7 mouse cellular contexts compared by ENCODE assay signal in the genomic region with DNA sequence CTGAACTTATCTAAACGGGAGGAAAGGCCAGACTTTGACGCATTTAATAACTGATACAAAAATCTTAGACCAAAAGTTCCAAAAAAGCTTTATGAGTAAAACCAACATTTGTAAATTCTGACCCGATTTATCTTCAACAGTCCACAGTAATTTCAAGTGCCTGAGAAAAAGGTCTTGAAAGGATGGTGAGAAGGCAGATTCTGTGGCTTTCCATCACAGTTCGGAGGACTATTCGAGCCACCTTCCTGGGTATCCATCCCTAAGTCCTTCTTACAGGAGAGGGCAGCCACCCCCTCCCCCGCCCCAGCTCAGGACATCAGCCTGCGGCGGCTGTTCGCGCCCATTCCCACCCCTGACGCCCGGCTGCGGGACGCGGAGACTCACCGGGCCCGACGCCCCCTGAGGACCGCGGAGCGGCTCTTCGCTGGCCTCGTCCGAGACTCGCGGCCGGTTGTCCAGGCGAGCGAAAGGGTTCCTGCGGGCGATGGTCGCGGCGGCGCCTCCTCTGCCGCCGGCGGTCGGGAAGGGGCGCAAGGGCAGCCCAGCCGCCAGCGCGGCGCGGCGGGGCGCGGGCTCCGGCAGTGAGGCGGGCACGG. TPM values are rescaled to one million over a fixed set of nuclear protein-coding genes. Genes with fewer than 3 reads are reported as not detected.
DNase-seq lines count a peak whose midpoint lies in the region; ATAC-seq and TF ChIP-seq lines count a peak whose summit lies in the region.

No protein-coding gene starts in this region.

- no peak for TF ChIP-seq POLR2A in testis, adult 2 months (IDR thresholded peaks at IDR 0.05; ENCODE audit: control insufficient read depth, low read depth, low read length)

- H3K9ac ChIP-seq in forebrain, embryonic 13.5 days: peak overlapping the region; percentile 94
- H3K9ac ChIP-seq in liver, embryonic 13.5 days: peak overlapping the region; percentile 99

- H3K27me3 ChIP-seq in testis, adult 2 months (ENCODE audit: control insufficient read depth, insufficient read depth, low read length): no peaks in the 10 kb centered on the region
- H3K27me3 ChIP-seq in forebrain, embryonic 13.5 days: no peaks in the 10 kb centered on the region
- no peaks in the 10 kb centered on the region for H3K27me3 ChIP-seq in liver, embryonic 13.5 days

- no peaks in the 10 kb centered on the region; the same call in 1 of the 2 replicates for H3K4me1 ChIP-seq in testis, adult 2 months (ENCODE audit: control insufficient read depth, insufficient read depth, low read length)
- H3K4me1 ChIP-seq in forebrain, embryonic 13.5 days: peaks cover 29% of the 10 kb centered on the region
- H3K4me1 ChIP-seq in liver, embryonic 13.5 days (replicated peaks): peaks cover 45% of the 10 kb centered on the region

- peak overlapping the region; percentile 87 for H3K4me2 ChIP-seq in forebrain, embryonic 13.5 days
- peak overlapping the region; percentile 95 for H3K4me2 ChIP-seq in liver, embryonic 13.5 days

- peak; percentile 50; the same call in 1 of the 2 replicates for ATAC-seq in forebrain, embryonic 13.5 days
- peak; percentile 43 for ATAC-seq in liver, embryonic 13.5 days (ENCODE audit: low read depth)

- no peaks in the 10 kb centered on the region for H3K36me3 ChIP-seq in testis, adult 2 months (ENCODE audit: control insufficient read depth, insufficient read depth, low read length)
- peaks cover 33% of the 10 kb centered on the region for H3K36me3 ChIP-seq in forebrain, embryonic 13.5 days (ENCODE audit: poor library complexity, severe bottlenecking)
- H3K36me3 ChIP-seq in liver, embryonic 13.5 days: peaks cover 52% of the 10 kb centered on the region

- 2% methylated on average over 40 of the region's 51 CpGs for WGBS in forebrain, embryonic 13.5 days
- 1% methylated on average over 50 of the region's 51 CpGs for WGBS in liver, embryonic 13.5 days (ENCODE audit: insufficient replicate concordance)

- H3K4me3 ChIP-seq in testis, adult 2 months (ENCODE audit: control insufficient read depth, low read depth, low read length): peak overlapping the region; percentile 94
- peak overlapping the region; percentile 90 for H3K4me3 ChIP-seq in forebrain, embryonic 13.5 days
- H3K4me3 ChIP-seq in liver, embryonic 13.5 days (replicated peaks): peak overlapping the region; percentile 95

- intact Hi-C loops in gastrocnemius, postnatal 36 days (cut with DNase I): loop anchor here (5.0 kb wide), 1 partner anchor 41 kb away; the partner anchor contains the start of genes Gart and Son

- H3K27ac ChIP-seq in testis, adult 2 months (ENCODE audit: control insufficient read depth, insufficient read depth, low read depth, low read length): peak overlapping the region; percentile 73
- peak overlapping the region; percentile 83 for H3K27ac ChIP-seq in forebrain, embryonic 13.5 days
- H3K27ac ChIP-seq in liver, embryonic 13.5 days: peak overlapping the region; percentile 89

- DNase-seq in testis, postnatal 10 days (ENCODE audit: low spot score): no peak
- no peak for DNase-seq in liver, embryonic 13.5 days
- no peak for DNase-seq in adrenal gland, postnatal 14 days
- DNase-seq in cerebellum, adult 9-10 months: no peak
- no peak for DNase-seq in gastrocnemius, postnatal 36 days

- no peak for TF ChIP-seq CTCF in testis, adult 2 months (IDR thresholded peaks at IDR 0.05; ENCODE audit: control insufficient read depth, insufficient read depth, insufficient replicate concordance, low read depth, low read length)

- H3K9me3 ChIP-seq in forebrain, embryonic 13.5 days (replicated peaks): no peaks in the 10 kb centered on the region
- H3K9me3 ChIP-seq in liver, embryonic 13.5 days (replicated peaks): no peaks in the 10 kb centered on the region

RNA-seq across cellular contexts. Expression of gene Donson, which starts 0.4 kb away (rescaled TPM):
- polyA plus RNA-seq in testis, adult 2 months (2012; rRNA removed): 45.4 and 45.8 TPM in 2 replicates
- polyA plus RNA-seq in forebrain, embryonic 13.5 days (2015; fragmentation: Nextera tagmentation; extraction: Ambion mirVana): 23.6 and 24.9 TPM in 2 replicates
- polyA plus RNA-seq in liver, embryonic 13.5 days (2015; fragmentation: Nextera tagmentation; extraction: Ambion mirVana): 33.9 and 36.7 TPM in 2 replicates
- total RNA-seq in adrenal gland, postnatal 14 days (2021): 8.6 and 12.5 TPM in 2 replicates
- total RNA-seq in gastrocnemius, postnatal 36 days (2021): 1 to 10 TPM; 1.2 to 1.5 TPM

RNA-seq across cellular contexts. Expression of gene Cryzl1, which starts 40.7 kb away (rescaled TPM):
- 21.9 and 27.0 TPM in 2 replicates for polyA plus RNA-seq in testis, adult 2 months (2012; rRNA removed)
- polyA plus RNA-seq in forebrain, embryonic 13.5 days (2015; fragmentation: Nextera tagmentation; extraction: Ambion mirVana): 93.0 and 98.0 TPM in 2 replicates
- 39.6 and 40.0 TPM in 2 replicates for polyA plus RNA-seq in liver, embryonic 13.5 days (2015; fragmentation: Nextera tagmentation; extraction: Ambion mirVana)
- 43.4 and 45.5 TPM in 2 replicates for total RNA-seq in adrenal gland, postnatal 14 days (2021)
- 10 to 100 TPM; 12.7 to 17.0 TPM for total RNA-seq in gastrocnemius, postnatal 36 days (2021)

RNA-seq across cellular contexts. Expression of gene Son, which starts 40.8 kb away (rescaled TPM):
- 94.4 and 114 TPM in 2 replicates for polyA plus RNA-seq in testis, adult 2 months (2012; rRNA removed)
- 151 and 154 TPM in 2 replicates for polyA plus RNA-seq in forebrain, embryonic 13.5 days (2015; fragmentation: Nextera tagmentation; extraction: Ambion mirVana)
- polyA plus RNA-seq in liver, embryonic 13.5 days (2015; fragmentation: Nextera tagmentation; extraction: Ambion mirVana): 47.8 and 49.8 TPM in 2 replicates
- total RNA-seq in adrenal gland, postnatal 14 days (2021): 226 and 238 TPM in 2 replicates
- 100 to 1,000 TPM in 1 of 2 experiments, 10 to 100 TPM in 1; 87.4 to 101 TPM for total RNA-seq in gastrocnemius, postnatal 36 days (2021)

RNA-seq across cellular contexts. Expression of gene Itsn1, which starts 41.0 kb away (rescaled TPM):
- polyA plus RNA-seq in testis, adult 2 months (2012; rRNA removed): 30.5 and 31.7 TPM in 2 replicates
- polyA plus RNA-seq in forebrain, embryonic 13.5 days (2015; fragmentation: Nextera tagmentation; extraction: Ambion mirVana): 50.8 and 53.3 TPM in 2 replicates
- 48.3 and 58.2 TPM in 2 replicates for polyA plus RNA-seq in liver, embryonic 13.5 days (2015; fragmentation: Nextera tagmentation; extraction: Ambion mirVana)
- total RNA-seq in adrenal gland, postnatal 14 days (2021): 43.1 and 48.7 TPM in 2 replicates
- 10 to 100 TPM; 49.7 to 69.7 TPM for total RNA-seq in gastrocnemius, postnatal 36 days (2021)

RNA-seq across cellular contexts. Expression of gene Gart, which starts 41.4 kb away (rescaled TPM):
- polyA plus RNA-seq in testis, adult 2 months (2012; rRNA removed): 22.5 and 24.1 TPM in 2 replicates
- 95.7 and 96.4 TPM in 2 replicates for polyA plus RNA-seq in forebrain, embryonic 13.5 days (2015; fragmentation: Nextera tagmentation; extraction: Ambion mirVana)
- polyA plus RNA-seq in liver, embryonic 13.5 days (2015; fragmentation: Nextera tagmentation; extraction: Ambion mirVana): 116 and 126 TPM in 2 replicates
- 96.7 and 98.3 TPM in 2 replicates for total RNA-seq in adrenal gland, postnatal 14 days (2021)
- total RNA-seq in gastrocnemius, postnatal 36 days (2021): 10 to 100 TPM; 48.3 to 57.9 TPM
